Mouse (Mus musculus): Measurements from ENCODE around the gene Syde2.

The Syde2 gene

DNA sequence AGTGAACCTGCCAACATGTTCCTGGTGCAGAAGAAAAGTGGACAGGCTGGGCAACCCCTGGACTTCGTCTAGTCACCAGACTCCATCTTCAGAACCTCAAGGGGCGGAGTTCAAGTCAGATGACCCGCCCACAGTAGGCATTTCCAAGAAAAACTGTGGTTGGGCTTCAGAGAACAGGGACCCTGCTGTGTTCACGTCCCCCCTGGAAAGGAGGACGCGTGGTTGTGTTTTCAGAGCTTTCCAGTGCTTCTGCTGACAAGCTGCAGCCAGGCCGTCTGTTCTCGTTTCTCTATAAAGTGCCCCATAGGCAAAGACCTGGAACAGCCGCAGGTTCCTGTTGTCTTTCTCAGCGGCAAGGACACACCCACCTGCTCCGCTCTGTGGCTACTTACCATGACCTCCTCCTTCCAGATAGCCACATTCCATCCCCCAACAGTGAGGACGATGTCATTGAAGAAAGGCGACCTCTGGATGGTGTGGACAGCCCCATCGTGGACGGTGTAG is 60.1 kb downstream of the Syde2 start:
- no peak for ATAC-seq (ENCODE audit: insufficient number of reproducible peaks, low FRiP score, low TSS enrichment)

DNA sequence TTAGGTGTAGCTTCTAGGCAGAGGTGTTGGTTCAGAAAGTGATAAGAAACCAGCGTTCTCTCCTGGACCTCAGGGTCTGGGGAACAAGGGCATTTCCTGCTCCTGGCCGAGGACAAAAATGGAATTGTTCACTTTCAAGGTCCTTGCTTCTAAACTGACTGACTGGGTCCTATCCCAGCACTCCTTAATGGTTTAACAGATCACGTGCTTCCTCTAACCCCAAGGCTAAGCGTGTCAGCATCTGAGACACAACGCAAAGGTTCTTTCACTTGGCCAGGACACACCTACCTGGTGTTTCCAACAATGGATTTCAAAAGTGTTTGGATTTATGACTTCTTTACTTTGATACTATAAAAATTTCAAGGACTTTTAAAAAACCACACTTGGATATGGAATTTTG is 62.3 kb downstream of the Syde2 start:
- no peak for ATAC-seq (ENCODE audit: insufficient number of reproducible peaks, low FRiP score, low TSS enrichment)

DNA sequence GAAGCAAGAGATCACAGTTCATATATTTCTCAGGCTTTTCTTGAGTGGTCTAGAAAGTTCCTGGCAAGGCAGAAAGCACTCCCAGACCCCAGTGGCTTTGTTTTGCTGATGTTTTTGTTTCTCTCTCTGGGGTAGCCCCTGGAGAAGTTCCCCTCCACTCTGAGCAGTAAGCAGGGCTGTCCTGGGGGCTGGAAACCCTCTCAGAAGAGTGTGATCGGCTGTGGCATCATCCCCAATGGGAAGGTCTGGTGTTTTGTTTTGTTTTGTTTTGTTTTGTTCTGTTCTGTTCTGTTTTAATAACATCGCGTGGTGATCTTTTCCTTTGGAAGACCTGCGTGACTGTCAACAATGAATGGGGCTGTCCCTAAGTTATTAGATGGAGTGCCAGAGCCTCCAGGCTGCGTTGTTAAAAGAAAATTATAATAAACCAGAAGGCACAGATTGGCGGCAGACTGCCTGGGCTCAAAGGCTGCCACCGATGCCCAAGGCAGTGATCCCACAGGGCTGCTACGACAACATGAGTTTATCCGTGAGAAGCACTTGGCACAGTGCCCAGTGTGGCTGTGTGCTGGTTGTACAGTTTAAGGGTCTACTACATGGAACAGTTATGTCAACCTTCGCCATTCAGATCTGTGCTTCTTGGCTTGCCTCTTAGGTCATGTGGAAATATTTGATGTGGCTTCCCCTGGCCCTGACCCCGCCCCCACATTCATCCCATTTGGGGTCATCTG is 63.8 kb downstream of the Syde2 start:
- no peak for ATAC-seq (ENCODE audit: insufficient number of reproducible peaks, low FRiP score, low TSS enrichment)

DNA sequence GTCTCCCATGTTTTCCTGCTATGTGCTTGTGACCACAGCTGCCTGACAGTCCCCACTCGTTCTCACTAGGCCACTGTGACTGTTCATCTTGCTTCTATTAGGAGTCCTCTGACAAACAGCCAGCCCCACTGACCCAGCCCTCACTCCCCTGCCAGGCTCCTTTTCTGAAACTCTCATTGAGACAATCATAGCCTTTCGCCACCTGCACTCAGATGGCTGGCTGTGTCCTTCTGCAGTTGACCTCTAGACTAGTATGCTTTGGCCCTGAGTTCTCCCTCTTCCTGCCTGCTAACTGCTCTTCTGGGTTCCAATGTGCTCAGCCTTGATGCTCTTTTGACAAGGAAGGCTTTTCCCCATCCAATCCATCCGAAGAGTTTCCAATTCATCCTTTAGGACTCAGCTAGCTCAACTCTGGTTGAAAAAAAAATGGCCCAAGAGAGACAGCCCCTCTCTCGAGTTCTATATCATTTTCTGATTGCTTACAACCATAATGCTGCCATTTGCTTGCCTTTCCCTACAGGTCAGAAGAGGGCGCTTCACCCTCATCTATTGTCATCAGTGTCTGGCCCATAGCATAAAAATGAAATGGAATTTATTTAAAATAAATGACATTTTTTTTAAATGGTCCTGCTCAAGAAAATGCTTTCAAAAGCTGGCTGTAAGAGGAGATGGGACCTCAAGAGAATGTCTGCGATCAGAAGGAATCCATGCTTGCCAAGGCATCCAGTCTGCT is 65.6 kb downstream of the Syde2 start:
- ATAC-seq (ENCODE audit: insufficient number of reproducible peaks, low FRiP score, low TSS enrichment): no peak

DNA sequence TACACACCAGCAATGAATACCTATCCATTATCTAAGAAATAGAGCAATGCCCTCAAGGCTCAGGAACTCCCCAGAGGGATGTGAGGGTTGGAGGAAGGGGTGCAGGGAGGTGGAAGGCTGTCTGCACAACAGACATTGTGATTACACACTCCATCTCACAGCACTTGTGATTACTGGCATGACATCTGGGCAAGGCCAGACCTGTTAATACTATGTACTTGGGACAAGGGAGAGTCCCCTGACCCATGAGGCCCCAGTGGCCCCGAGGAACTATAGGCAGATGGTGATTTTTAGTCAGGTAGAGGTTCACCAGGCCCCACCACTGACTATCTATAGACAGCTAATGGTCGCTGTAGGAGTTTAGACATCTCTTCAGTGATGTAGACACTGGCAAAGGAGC is 66.2 kb downstream of the Syde2 start:
- no peak for ATAC-seq (ENCODE audit: insufficient number of reproducible peaks, low FRiP score, low TSS enrichment)

DNA sequence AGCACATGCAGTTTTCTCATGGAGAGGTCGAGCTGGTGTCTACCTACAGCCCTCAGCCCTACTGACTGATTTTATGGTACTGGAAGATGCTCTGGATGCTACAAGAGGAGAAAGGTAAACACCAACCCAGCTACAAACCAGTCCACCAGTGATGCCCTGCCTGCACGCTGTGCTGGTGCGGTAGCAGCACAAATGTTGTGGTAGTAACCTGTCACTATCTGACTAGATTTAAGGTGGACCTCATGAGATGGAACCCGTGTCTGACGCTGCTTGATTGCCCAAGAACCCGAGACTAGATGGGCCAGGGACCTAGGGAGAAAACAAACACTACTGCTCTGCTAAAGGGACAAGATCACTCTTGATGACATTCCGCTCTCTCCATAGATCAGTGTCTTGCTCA is 69.5 kb downstream of the Syde2 start:
- ATAC-seq (ENCODE audit: insufficient number of reproducible peaks, low FRiP score, low TSS enrichment): no peak

DNA sequence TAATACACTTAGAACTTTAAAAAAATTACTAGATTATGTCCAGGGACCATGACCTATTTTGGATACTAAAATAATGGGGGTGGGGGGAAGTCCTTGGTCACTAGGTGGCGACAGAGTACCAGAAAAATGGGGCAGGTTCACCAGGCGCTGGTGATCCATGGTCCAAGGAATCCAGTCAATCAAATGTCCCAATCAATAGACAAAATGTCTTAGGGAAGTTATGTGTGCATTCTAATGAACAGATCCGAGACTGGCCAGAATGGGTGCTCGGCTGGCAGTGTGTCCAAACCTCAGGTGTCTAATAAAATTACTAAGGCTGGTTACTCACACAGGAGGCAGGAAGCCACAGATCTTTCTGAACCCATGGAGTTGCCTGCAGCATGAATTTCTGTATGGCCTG is 70.6 kb downstream of the Syde2 start:
- ATAC-seq (ENCODE audit: insufficient number of reproducible peaks, low FRiP score, low TSS enrichment): no peak

DNA sequence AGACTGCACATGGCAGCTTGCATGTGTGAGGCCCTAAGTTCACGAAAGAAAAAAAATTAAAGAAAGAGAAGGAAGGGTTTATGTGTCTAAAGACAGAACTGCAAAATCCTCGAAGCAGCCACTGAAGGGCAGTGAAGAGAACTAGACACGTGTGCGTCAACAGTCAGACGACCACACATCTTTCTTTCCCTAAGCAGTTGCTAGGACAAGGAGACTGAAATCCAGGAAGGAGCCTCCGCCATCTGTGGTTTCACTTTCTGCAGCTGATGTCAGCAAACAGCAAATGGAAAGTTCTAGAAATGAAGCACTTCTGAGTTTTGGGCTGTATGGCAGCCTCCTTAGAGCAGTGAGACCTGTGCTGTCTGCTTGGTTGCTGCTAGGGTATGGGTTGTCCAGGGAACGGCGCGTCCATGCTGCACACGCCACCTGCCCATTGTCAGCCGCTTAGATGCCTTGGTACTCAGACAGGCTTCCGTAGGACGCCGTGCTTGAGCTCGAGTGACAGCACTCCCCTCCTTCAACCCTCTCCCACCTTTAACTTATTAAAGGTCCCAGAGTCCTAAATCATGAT is 71.8 kb downstream of the Syde2 start:
- ATAC-seq (ENCODE audit: insufficient number of reproducible peaks, low FRiP score, low TSS enrichment): no peak

DNA sequence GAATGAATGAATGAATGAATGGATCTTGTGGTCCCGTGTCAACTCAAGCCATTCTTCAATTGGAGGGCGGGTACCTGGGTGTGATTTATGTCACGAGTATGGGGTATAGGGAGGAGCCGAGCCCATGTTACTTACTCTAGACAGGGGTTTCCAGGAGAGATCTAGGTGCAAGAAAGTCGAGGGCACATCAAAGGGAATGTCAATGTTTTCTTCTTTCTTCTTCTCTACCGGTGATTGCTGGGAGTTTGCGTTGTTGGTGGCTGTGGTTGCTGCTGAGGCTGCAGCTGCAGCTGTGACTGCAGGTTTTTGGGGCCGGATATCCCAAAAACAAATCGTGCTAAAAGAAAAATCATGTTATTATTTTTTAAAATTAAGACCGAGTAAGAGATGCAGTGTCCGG is 75.5 kb downstream of the Syde2 start:
- ATAC-seq (ENCODE audit: insufficient number of reproducible peaks, low FRiP score, low TSS enrichment): no peak

DNA sequence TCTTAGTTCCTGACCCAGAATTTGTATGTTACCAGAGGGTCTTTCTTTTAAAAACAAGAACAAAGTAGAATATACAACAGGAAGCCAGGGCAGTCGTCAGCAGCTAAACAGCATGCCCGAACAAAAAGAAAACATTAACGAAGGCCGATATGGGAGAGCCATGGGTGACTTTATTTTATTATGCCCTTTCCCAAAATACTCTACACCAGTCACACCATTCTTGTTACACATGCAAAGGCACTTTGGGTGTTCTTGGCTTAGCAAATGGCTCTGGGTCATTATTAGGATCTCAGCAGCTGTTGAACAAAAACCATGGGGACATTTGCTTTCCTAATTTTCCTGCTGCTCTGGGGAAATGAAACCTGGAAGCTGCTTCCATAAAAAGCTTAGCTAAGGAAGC is 81.6 kb downstream of the Syde2 start:
- no peak for ATAC-seq (ENCODE audit: insufficient number of reproducible peaks, low FRiP score, low TSS enrichment)
